Mouse (Mus musculus) inflammation-experienced regulatory T-cells, adult 6 months (primary cell): ENCODE results near the gene Hdgf. TPM values are rescaled to one million over a fixed set of nuclear protein-coding genes. Genes with fewer than 3 reads are reported as not detected.
"Not testable (repeated sequence)": the region's sequence is repeated elsewhere in the genome, so short reads cannot be mapped to it uniquely, and the experiment has no call there.

Experiments used
- ATAC-seq: one replicate; pipeline ENCODE4 v1.8.0; 2017
- polyA plus RNA-seq, 3 experiments: library from polyadenylated mRNA; unstranded; fragments of 100-300 nt; shearing (Covaris generic); gene quantifications; one replicate each; pipeline ENCODE4 v1.2.1; 2017

The Hdgf gene
- 10 to 100 TPM; 39.0 to 54.0 (median 41.4) TPM for polyA plus RNA-seq

- peak; percentile 95 for ATAC-seq
Observed at GRCm38 (mm10) chr3:87905880-87906485, at the start of gene Hdgf. Gene Hdgf (plus strand): TSS chr3:87906321.

GRCm38 (mm10) chr3:87857666-87858065 is 48.5 kb upstream of the Hdgf start:
- ATAC-seq, result no peak

GRCm38 (mm10) chr3:87859813-87860212 is 46.3 kb upstream of the Hdgf start:
- peak; percentile 93 for ATAC-seq

GRCm38 (mm10) chr3:87864111-87864510 is 42.0 kb upstream of the Hdgf start:
- not testable (repeated sequence) for ATAC-seq

- no peak for ATAC-seq
Observed at GRCm38 (mm10) chr3:87877730-87878129, 28.4 kb upstream of the Hdgf start.

- no peak for ATAC-seq
Observed at GRCm38 (mm10) chr3:87884291-87884690, 21.8 kb upstream of the Hdgf start.

- ATAC-seq, result no peak
Observed at GRCm38 (mm10) chr3:87884708-87885251, 21.3 kb upstream of the Hdgf start.

GRCm38 (mm10) chr3:87885281-87886003 is 20.7 kb upstream of the Hdgf start, which contains the start of gene Prcc:
Gene Prcc (minus strand): TSS chr3:87885608.
- peak; percentile 97 for ATAC-seq

- ATAC-seq, result peak; percentile 3
Observed at GRCm38 (mm10) chr3:87886004-87886365, 20.1 kb upstream of the Hdgf start.

- ATAC-seq, result no peak
Observed at GRCm38 (mm10) chr3:87886416-87886815, 19.7 kb upstream of the Hdgf start.

- not testable (repeated sequence) for ATAC-seq
Observed at GRCm38 (mm10) chr3:87887400-87887799, 18.7 kb upstream of the Hdgf start.

GRCm38 (mm10) chr3:87891481-87891880 is 14.6 kb upstream of the Hdgf start:
- ATAC-seq, result no peak

GRCm38 (mm10) chr3:87893367-87893905 is 12.7 kb upstream of the Hdgf start:
- no peak for ATAC-seq

- no peak for ATAC-seq
Observed at GRCm38 (mm10) chr3:87899266-87899665, 6.9 kb upstream of the Hdgf start.

GRCm38 (mm10) chr3:87899776-87900175 is 6.3 kb upstream of the Hdgf start:
- no peak for ATAC-seq

- ATAC-seq, result no peak
Observed at GRCm38 (mm10) chr3:87901036-87901624, 5.0 kb upstream of the Hdgf start.

GRCm38 (mm10) chr3:87901959-87902358 is 4.2 kb upstream of the Hdgf start:
- ATAC-seq, result not testable (repeated sequence)

GRCm38 (mm10) chr3:87903821-87904220 is 2.3 kb upstream of the Hdgf start:
- no peak for ATAC-seq

- no peak for ATAC-seq
Observed at GRCm38 (mm10) chr3:87906601-87906980, 470 bp downstream of the Hdgf start.

GRCm38 (mm10) chr3:87906981-87907857 is 1.1 kb downstream of the Hdgf start:
- no peak for ATAC-seq

GRCm38 (mm10) chr3:87907906-87908305 is 1.8 kb downstream of the Hdgf start:
- ATAC-seq, result no peak

- no peak for ATAC-seq
Observed at GRCm38 (mm10) chr3:87909381-87909780, 3.3 kb downstream of the Hdgf start.
